Mouse (Mus musculus) testis, adult 2 months (tissue): ENCODE measurements around the gene Glo1. TPM values are rescaled to one million over a fixed set of nuclear protein-coding genes. Genes with fewer than 3 reads are reported as not detected.
A peak's percentile ranks its signal among the peaks of the same experiment; 100 is the strongest.

Source experiments
- H3K27ac ChIP-seq: fragments of 200-500 bp; 2 replicates; pipeline ENCODE4 v1.5.1; 2012; ENCODE audit warnings: low read depth, low read length; ENCODE audit not compliant: control insufficient read depth, insufficient read depth
- H3K27me3 ChIP-seq: fragments of 200-500 bp; 2 replicates; pipeline ENCODE4 v1.6.1; 2012; ENCODE audit warnings: mild to moderate bottlenecking, low read length, moderate library complexity; ENCODE audit not compliant: control insufficient read depth, insufficient read depth
- H3K36me3 ChIP-seq: fragments of 200-500 bp; 2 replicates; pipeline ENCODE4 v1.6.1; 2012; ENCODE audit warnings: mild to moderate bottlenecking, low read length; ENCODE audit not compliant: control insufficient read depth, insufficient read depth
- H3K4me1 ChIP-seq: fragments of 200-500 bp; 2 replicates; pipeline ENCODE4 v1.6.1; 2012; ENCODE audit warnings: low read length; ENCODE audit not compliant: control insufficient read depth, insufficient read depth
- H3K4me3 ChIP-seq: fragments of 200-500 bp; 2 replicates; pipeline ENCODE4 v1.5.1; 2012; ENCODE audit warnings: low read depth, mild to moderate bottlenecking, low read length, moderate library complexity, mixed read lengths; ENCODE audit not compliant: control insufficient read depth
- CTCF ChIP-seq: fragments of 200-500 bp; IDR thresholded peaks from 2 replicates; pipeline ENCODE4 v1.5.1; 2012; ENCODE audit warnings: low read depth, mild to moderate bottlenecking, inconsistent platforms, low read length, moderate library complexity; ENCODE audit not compliant: control insufficient read depth, insufficient read depth, insufficient replicate concordance
- POLR2A ChIP-seq: fragments of 200-500 bp; IDR thresholded peaks from 2 replicates; pipeline ENCODE4 v1.6.1; 2012; ENCODE audit warnings: low read depth, mild to moderate bottlenecking, inconsistent platforms, low read length, moderate library complexity; ENCODE audit not compliant: control insufficient read depth
- polyA plus RNA-seq: library from polyadenylated mRNA; depleted of rRNA; stranded (reverse); fragments of >200 nt; gene quantifications from 2 replicates; pipeline ENCODE4 v1.2.3, GENCODE M21; 2012

Gene Glo1
- polyA plus RNA-seq, 1 experiment: 23.5 TPM

DNA sequence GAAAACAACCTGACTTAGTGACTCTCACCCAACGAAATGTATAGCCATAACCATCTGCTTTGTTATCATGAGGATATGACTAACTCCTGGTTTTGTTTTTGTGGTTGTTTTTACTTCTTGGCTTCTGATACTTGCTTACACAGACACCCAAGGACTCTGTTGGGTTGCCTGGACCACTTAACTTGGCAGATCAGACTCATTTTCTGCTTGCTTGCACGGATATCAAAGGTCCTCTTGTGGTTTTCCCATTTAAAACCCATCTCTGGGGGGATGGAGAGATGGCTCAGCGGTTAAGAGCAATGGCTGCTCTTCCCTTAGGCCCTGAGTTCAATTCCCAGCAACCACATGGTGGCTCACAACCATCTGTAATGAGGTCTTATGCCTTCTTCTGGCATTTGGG, 3.5 kb downstream of the Glo1 start:
- 0 out of 2 replicates have a peak, but pooled peaks cover 2% of the 10 kb centered on the region for H3K36me3 ChIP-seq
- H3K4me1 ChIP-seq: peaks cover 2% of the 10 kb centered on the region
- H3K27ac ChIP-seq: no peak overlapping the region
- H3K27me3 ChIP-seq: no peaks in the 10 kb centered on the region
- TF ChIP-seq CTCF: no peak
- no peak for TF ChIP-seq POLR2A
- H3K4me3 ChIP-seq: peak overlapping the region; percentile 69

DNA sequence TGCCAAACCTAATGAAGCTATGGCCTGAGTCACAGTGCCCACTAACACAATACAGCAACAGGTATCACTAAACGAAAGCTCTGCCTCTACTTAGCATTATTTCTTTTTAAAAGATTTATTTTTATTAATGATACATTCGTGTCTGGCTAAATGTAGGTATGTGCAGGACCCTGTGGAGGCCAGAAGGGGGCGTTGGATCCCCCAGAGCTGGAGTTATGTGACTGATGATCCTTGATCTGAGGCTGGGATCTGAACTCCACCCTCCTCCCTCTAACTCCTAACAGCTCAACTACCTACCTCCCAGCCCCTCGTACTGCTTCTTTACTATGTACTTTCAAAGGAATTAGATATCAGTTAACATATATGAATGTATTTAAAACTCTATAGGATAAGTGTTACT, 5.2 kb downstream of the Glo1 start:
- H3K4me3 ChIP-seq: no peak overlapping the region
- H3K36me3 ChIP-seq: 0 out of 2 replicates have a peak, but pooled peaks cover 2% of the 10 kb centered on the region
- no peak overlapping the region for H3K27ac ChIP-seq
- peaks cover 2% of the 10 kb centered on the region for H3K4me1 ChIP-seq
- H3K27me3 ChIP-seq: no peaks in the 10 kb centered on the region
- TF ChIP-seq POLR2A (no peak), CTCF (peak; percentile 17; the same call in 1 of the 2 replicates)

GRCm38 (mm10) chr17:30620548-30620947, 6.1 kb downstream of the Glo1 start:
- Histone ChIP-seq H3K36me3 (0 out of 2 replicates have a peak, but pooled peaks cover 2% of the 10 kb centered on the region), H3K27me3 (no peaks in the 10 kb centered on the region), H3K4me1 (peaks cover 2% of the 10 kb centered on the region), H3K27ac (no peak overlapping the region), H3K4me3 (no peak overlapping the region)
- TF ChIP-seq CTCF: no peak

DNA sequence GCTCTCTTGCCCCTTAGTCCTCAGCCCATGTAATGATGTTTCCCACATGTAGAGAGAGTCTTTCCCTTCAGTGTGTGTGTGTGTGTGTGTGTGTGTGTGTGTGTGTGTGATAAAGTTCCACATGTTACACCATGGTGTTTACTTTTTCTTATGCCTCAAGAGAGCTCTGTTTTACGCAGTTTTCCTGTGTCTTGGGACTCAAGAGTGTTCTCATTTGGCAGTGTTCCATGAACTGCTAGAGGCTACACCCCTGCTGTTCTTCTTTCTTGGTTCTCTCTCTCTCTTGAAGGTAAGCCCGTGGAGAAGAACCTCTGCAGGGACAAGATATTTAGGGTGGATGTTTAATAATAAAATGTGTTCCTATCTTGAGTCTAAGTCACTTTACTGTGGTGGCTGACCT, 7.5 kb downstream of the Glo1 start:
- Histone ChIP-seq H3K4me1 (peaks cover 2% of the 10 kb centered on the region), H3K27me3 (no peaks in the 10 kb centered on the region), H3K36me3 (0 out of 2 replicates have a peak, but pooled peaks cover 2% of the 10 kb centered on the region), H3K4me3 (no peak overlapping the region), H3K27ac (no peak overlapping the region)
- TF ChIP-seq CTCF (no peak), POLR2A (no peak)

GRCm38 (mm10) chr17:30618136-30618891, 8.4 kb downstream of the Glo1 start:
- Histone ChIP-seq H3K27me3 (no peaks in the 10 kb centered on the region), H3K4me1 (peaks cover 2% of the 10 kb centered on the region), H3K4me3 (no peak overlapping the region), H3K27ac (no peak overlapping the region), H3K36me3 (0 out of 2 replicates have a peak, but pooled peaks cover 2% of the 10 kb centered on the region)
- TF ChIP-seq POLR2A (no peak), CTCF (no peak)

DNA sequence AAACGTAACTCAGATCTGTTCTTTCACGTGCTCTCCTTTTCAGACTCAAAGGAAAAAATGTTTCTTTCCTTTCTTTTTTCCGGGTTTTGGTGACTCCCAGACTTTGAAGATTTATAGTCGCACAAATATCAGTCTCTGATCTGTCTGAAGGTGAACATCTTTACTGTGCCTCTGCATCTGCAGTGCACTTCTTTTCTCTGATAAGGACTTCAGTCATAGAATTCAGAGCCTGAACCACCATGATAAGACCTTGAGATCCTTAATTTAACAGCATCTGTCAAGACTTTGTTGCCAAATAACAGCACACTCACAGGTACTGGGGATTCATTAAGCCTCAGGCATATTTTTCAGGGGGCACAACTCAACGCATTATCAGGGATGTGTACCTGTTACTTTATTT, 10.5 kb downstream of the Glo1 start:
- Histone ChIP-seq H3K27ac (no peak overlapping the region), H3K27me3 (no peaks in the 10 kb centered on the region)
- no peak for TF ChIP-seq POLR2A
- no peak for TF ChIP-seq CTCF

DNA sequence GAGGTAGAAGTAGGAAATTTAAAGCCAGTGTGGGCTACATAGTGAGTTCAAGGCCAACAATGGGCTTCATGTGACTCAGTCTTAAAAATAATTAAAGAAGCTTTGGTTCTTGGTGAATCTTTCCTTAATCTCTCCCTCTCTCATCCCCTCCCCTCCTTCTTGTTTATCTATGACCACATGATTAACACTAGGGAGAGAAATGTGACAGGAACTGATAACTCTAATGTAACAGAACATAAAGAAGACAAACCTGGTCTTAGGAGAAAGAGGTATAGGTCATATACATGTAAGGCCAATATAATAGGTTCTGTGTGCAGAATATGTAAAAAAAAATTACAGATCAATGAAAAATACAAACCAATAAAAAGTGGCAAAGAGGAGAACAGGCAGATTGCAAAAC, 13.3 kb downstream of the Glo1 start:
- no peaks in the 10 kb centered on the region for H3K36me3 ChIP-seq
- TF ChIP-seq CTCF (no peak), POLR2A (no peak)
- peaks cover 6% of the 10 kb centered on the region for H3K4me1 ChIP-seq
- no peak overlapping the region for H3K4me3 ChIP-seq
- no peak overlapping the region for H3K27ac ChIP-seq
- H3K27me3 ChIP-seq: no peaks in the 10 kb centered on the region

More for the DNA sequence above, 10.5 kb downstream of the Glo1 start:
- H3K4me1 ChIP-seq: peaks cover 6% of the 10 kb centered on the region
- no peaks in the 10 kb centered on the region for H3K36me3 ChIP-seq
- no peak overlapping the region for H3K4me3 ChIP-seq
